Mouse (Mus musculus): ENCODE data around the gene Acy3. TPM values are rescaled to one million over a fixed set of nuclear protein-coding genes. Genes with fewer than 3 reads are reported as not detected.

Acy3 gene
- polyA plus RNA-seq (2015; fragmentation: Nextera tagmentation; extraction: Ambion mirVana), result 2.5 and 3.0 TPM in 2 replicates

- Histone ChIP-seq H3K4me3 (no peak within 1 kb of the TSS), H3K27ac (replicated peaks) (no peak within 1 kb of the TSS), H3K27me3 (no peaks in the 10 kb centered on the region), H3K9me3 (no peaks in the 10 kb centered on the region), H3K4me1 (replicated peaks) (peaks cover 5% of the 10 kb centered on the region; the same call in 1 of the 2 replicates), H3K36me3 (no peaks in the 10 kb centered on the region), H3K9ac (no peak within 1 kb of the TSS), H3K4me2 (no peak within 1 kb of the TSS)
- peak; percentile 23; the same call in 1 of the 2 replicates for ATAC-seq (ENCODE audit: low FRiP score, low read depth)
- WGBS, result 16% methylated on average over 8 of the region's 8 CpGs
Measured at GRCm38 (mm10) chr19:3986334-3986733, at the start of gene Acy3. Gene Acy3, plus strand, starts transcription at chr19:3986570.

GRCm38 (mm10) chr19:3942315-3942714 is 44.1 kb upstream of the Acy3 start:
- Histone ChIP-seq H3K27ac (replicated peaks) (no peak overlapping the region), H3K27me3 (no peaks in the 10 kb centered on the region), H3K36me3 (no peaks in the 10 kb centered on the region), H3K4me3 (no peak overlapping the region), H3K4me2 (no peak overlapping the region), H3K9me3 (no peaks in the 10 kb centered on the region), H3K9ac (no peak overlapping the region), H3K4me1 (replicated peaks) (no peaks in the 10 kb centered on the region)
- 85% methylated on average over 7 of the region's 7 CpGs for WGBS
- no peak for ATAC-seq (ENCODE audit: low FRiP score, low read depth)

GRCm38 (mm10) chr19:3942986-3943735 is 43.2 kb upstream of the Acy3 start:
- Histone ChIP-seq H3K27ac (replicated peaks) (no peak overlapping the region), H3K9me3 (no peaks in the 10 kb centered on the region), H3K4me3 (no peak overlapping the region), H3K27me3 (no peaks in the 10 kb centered on the region), H3K4me1 (replicated peaks) (no peaks in the 10 kb centered on the region), H3K9ac (no peak overlapping the region), H3K4me2 (peak overlapping the region; percentile 14; the same call in 1 of the 2 replicates), H3K36me3 (no peaks in the 10 kb centered on the region)
- 23% methylated on average over 27 of the region's 27 CpGs for WGBS
- no peak for ATAC-seq (ENCODE audit: low FRiP score, low read depth)

GRCm38 (mm10) chr19:3945872-3946564 is 40.4 kb upstream of the Acy3 start:
- 37% methylated on average over 10 of the region's 10 CpGs for WGBS
- Histone ChIP-seq H3K36me3 (no peaks in the 10 kb centered on the region), H3K4me2 (no peak overlapping the region), H3K27ac (replicated peaks) (no peak overlapping the region), H3K4me1 (replicated peaks) (no peaks in the 10 kb centered on the region), H3K4me3 (no peak overlapping the region), H3K9me3 (no peaks in the 10 kb centered on the region), H3K9ac (no peak overlapping the region), H3K27me3 (no peaks in the 10 kb centered on the region)
- no peak for ATAC-seq (ENCODE audit: low FRiP score, low read depth)

GRCm38 (mm10) chr19:3946715-3947114 is 39.7 kb upstream of the Acy3 start:
- Histone ChIP-seq H3K36me3 (no peaks in the 10 kb centered on the region), H3K4me3 (no peak overlapping the region), H3K4me1 (replicated peaks) (no peaks in the 10 kb centered on the region), H3K27me3 (no peaks in the 10 kb centered on the region), H3K9me3 (no peaks in the 10 kb centered on the region), H3K27ac (replicated peaks) (no peak overlapping the region), H3K4me2 (no peak overlapping the region), H3K9ac (no peak overlapping the region)
- ATAC-seq (ENCODE audit: low FRiP score, low read depth), result peak; percentile 86
- 30% methylated on average over 2 of the region's 2 CpGs for WGBS

GRCm38 (mm10) chr19:3947813-3948212 is 38.6 kb upstream of the Acy3 start:
- H3K36me3 ChIP-seq, result no peaks in the 10 kb centered on the region
- H3K27ac ChIP-seq (replicated peaks), result no peak overlapping the region
- no peak overlapping the region for H3K4me2 ChIP-seq
- 78% methylated on average over 3 of the region's 3 CpGs for WGBS
- no peak for ATAC-seq (ENCODE audit: low FRiP score, low read depth)
- no peak overlapping the region for H3K9ac ChIP-seq
- no peaks in the 10 kb centered on the region for H3K9me3 ChIP-seq
- H3K4me1 ChIP-seq (replicated peaks), result no peaks in the 10 kb centered on the region
- H3K4me3 ChIP-seq, result no peak overlapping the region
- no peaks in the 10 kb centered on the region for H3K27me3 ChIP-seq

GRCm38 (mm10) chr19:3948546-3948945 is 37.8 kb upstream of the Acy3 start:
- H3K4me2 ChIP-seq, result no peak overlapping the region
- 73% methylated on average over 14 of the region's 14 CpGs for WGBS
- H3K9me3 ChIP-seq, result no peaks in the 10 kb centered on the region
- no peaks in the 10 kb centered on the region for H3K27me3 ChIP-seq
- no peaks in the 10 kb centered on the region for H3K36me3 ChIP-seq
- no peak for ATAC-seq (ENCODE audit: low FRiP score, low read depth)
- H3K4me3 ChIP-seq, result no peak overlapping the region
- H3K4me1 ChIP-seq (replicated peaks), result no peaks in the 10 kb centered on the region
- no peak overlapping the region for H3K9ac ChIP-seq
- H3K27ac ChIP-seq (replicated peaks), result no peak overlapping the region

- no peak for ATAC-seq (ENCODE audit: low FRiP score, low read depth)
- Histone ChIP-seq H3K4me1 (replicated peaks) (no peaks in the 10 kb centered on the region), H3K4me3 (no peak overlapping the region), H3K36me3 (no peaks in the 10 kb centered on the region), H3K4me2 (no peak overlapping the region), H3K27me3 (no peaks in the 10 kb centered on the region), H3K9me3 (no peaks in the 10 kb centered on the region), H3K9ac (no peak overlapping the region), H3K27ac (replicated peaks) (no peak overlapping the region)
- 83% methylated on average over 3 of the region's 3 CpGs for WGBS
Measured at GRCm38 (mm10) chr19:3950331-3950730, 36.0 kb upstream of the Acy3 start.

GRCm38 (mm10) chr19:3951461-3951860 is 34.9 kb upstream of the Acy3 start:
- ATAC-seq (ENCODE audit: low FRiP score, low read depth), result no peak
- no peak overlapping the region for H3K27ac ChIP-seq (replicated peaks)
- H3K9ac ChIP-seq, result no peak overlapping the region
- H3K4me2 ChIP-seq, result no peak overlapping the region
- H3K36me3 ChIP-seq, result no peaks in the 10 kb centered on the region
- no peaks in the 10 kb centered on the region for H3K4me1 ChIP-seq (replicated peaks)
- no peaks in the 10 kb centered on the region for H3K9me3 ChIP-seq
- no peaks in the 10 kb centered on the region for H3K27me3 ChIP-seq
- no peak overlapping the region for H3K4me3 ChIP-seq

- H3K36me3 ChIP-seq, result no peaks in the 10 kb centered on the region
- no peak for ATAC-seq (ENCODE audit: low FRiP score, low read depth)
- H3K9me3 ChIP-seq, result no peaks in the 10 kb centered on the region
- WGBS, result 46% methylated on average over 1 of the region's 1 CpGs
- no peak overlapping the region for H3K4me3 ChIP-seq
- no peak overlapping the region for H3K27ac ChIP-seq (replicated peaks)
- H3K4me2 ChIP-seq, result no peak overlapping the region
- no peaks in the 10 kb centered on the region for H3K27me3 ChIP-seq
- no peaks in the 10 kb centered on the region for H3K4me1 ChIP-seq (replicated peaks)
- H3K9ac ChIP-seq, result no peak overlapping the region
Measured at GRCm38 (mm10) chr19:3952099-3952498, 34.3 kb upstream of the Acy3 start.

- no peak overlapping the region for H3K4me3 ChIP-seq
- H3K4me1 ChIP-seq (replicated peaks), result no peaks in the 10 kb centered on the region
- no peak overlapping the region for H3K4me2 ChIP-seq
- 86% methylated on average over 3 of the region's 3 CpGs for WGBS
- ATAC-seq (ENCODE audit: low FRiP score, low read depth), result no peak
- no peak overlapping the region for H3K27ac ChIP-seq (replicated peaks)
- no peaks in the 10 kb centered on the region for H3K27me3 ChIP-seq
- no peaks in the 10 kb centered on the region for H3K9me3 ChIP-seq
- H3K36me3 ChIP-seq, result no peaks in the 10 kb centered on the region
- H3K9ac ChIP-seq, result no peak overlapping the region
Measured at GRCm38 (mm10) chr19:3955033-3955432, 31.3 kb upstream of the Acy3 start.

GRCm38 (mm10) chr19:3955804-3956203 is 30.6 kb upstream of the Acy3 start:
- no peaks in the 10 kb centered on the region for H3K9me3 ChIP-seq
- H3K4me3 ChIP-seq, result no peak overlapping the region
- no peaks in the 10 kb centered on the region for H3K27me3 ChIP-seq
- no peak overlapping the region for H3K27ac ChIP-seq (replicated peaks)
- no peak overlapping the region for H3K4me2 ChIP-seq
- H3K4me1 ChIP-seq (replicated peaks), result no peaks in the 10 kb centered on the region
- no peak overlapping the region for H3K9ac ChIP-seq
- WGBS, result 66% methylated on average over 4 of the region's 4 CpGs
- no peaks in the 10 kb centered on the region for H3K36me3 ChIP-seq
- ATAC-seq (ENCODE audit: low FRiP score, low read depth), result no peak

Data from hindbrain, embryonic 15.5 days (tissue).